Mouse (Mus musculus) bone marrow, adult 2 months (tissue): ENCODE results near the gene Ing2.

Experiments used
- CTCF ChIP-seq: fragments of 200-500 bp; IDR thresholded peaks from 2 replicates; pipeline ENCODE4 v1.5.1; 2011; ENCODE audit warnings: low read length, control low read depth; ENCODE audit not compliant: control insufficient read depth, insufficient read depth
- POLR2A ChIP-seq: fragments of 200-500 bp; IDR thresholded peaks from 2 replicates; pipeline ENCODE4 v1.6.1; 2011; ENCODE audit warnings: low read depth, mild to moderate bottlenecking, control low read depth, low read length, borderline replicate concordance; ENCODE audit not compliant: control insufficient read depth

- TF ChIP-seq POLR2A (no peak), CTCF (no peak)
These were observed 5.0 kb upstream of the Ing2 start for GRCm38 (mm10) chr8:47680306-47680705.
